Mouse (Mus musculus) E14TG2a.4 (cell line): ENCODE measurements at regions not wholly inside any gene's neighbourhood (a gene's known extent, or its start where the extent isn't known, plus 50 kb on each side); places are given as distances from the start of the nearest gene placed in this dataset.

Source experiments
- CTCF ChIP-seq: conservative IDR thresholded peaks from 2 replicates; pipeline ENCODE4 v1.5.1; 2014; ENCODE audit warnings: low read length
- NANOG ChIP-seq: IDR thresholded peaks from 2 replicates; pipeline ENCODE4 v1.6.1; 2014; ENCODE audit warnings: borderline replicate concordance, low read length, mixed read lengths
- POU5F1 ChIP-seq: IDR thresholded peaks from 2 replicates; pipeline ENCODE4 v1.6.1; 2014; ENCODE audit warnings: low read length, borderline replicate concordance

DNA sequence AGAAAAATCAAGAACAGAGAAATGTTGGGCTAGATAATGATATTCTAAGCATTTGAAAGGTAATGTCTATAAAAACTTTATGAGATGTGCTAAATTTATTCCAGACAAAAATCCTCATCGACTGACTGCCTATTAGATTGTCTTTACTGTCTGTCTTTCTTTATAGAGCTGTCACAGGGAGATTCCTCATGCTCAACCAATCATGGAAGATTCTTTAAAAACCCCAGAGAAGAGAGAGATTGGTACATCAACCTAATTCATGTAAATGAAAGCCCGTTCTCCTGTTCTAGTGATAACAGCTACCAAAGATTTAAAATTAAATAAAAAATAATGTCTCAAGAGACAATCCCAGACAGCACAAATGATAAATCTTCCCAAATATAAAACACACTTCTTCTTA is 349.5 kb downstream of the Meis1 start:
- TF ChIP-seq CTCF (no peak), NANOG (no peak), POU5F1 (no peak)
